Mouse (Mus musculus) olfactory bulb, adult 2 months (tissue): ENCODE data around the gene Haus4. TPM values are rescaled to one million over a fixed set of nuclear protein-coding genes. Genes with fewer than 3 reads are reported as not detected.

Experiments
- H3K27ac ChIP-seq: fragments of 200-500 bp; 2 replicates; pipeline ENCODE4 v1.5.1; 2012; ENCODE audit warnings: low read depth, low read length; ENCODE audit not compliant: insufficient read depth
- H3K4me1 ChIP-seq: fragments of 200-500 bp; 2 replicates; pipeline ENCODE4 v1.6.1; 2012; ENCODE audit warnings: low read length; ENCODE audit not compliant: control insufficient read depth, insufficient read depth
- H3K4me3 ChIP-seq: fragments of 200-500 bp; 2 replicates; pipeline ENCODE4 v1.5.1; 2012; ENCODE audit warnings: mild to moderate bottlenecking, low read depth, low read length, moderate library complexity; ENCODE audit not compliant: insufficient read depth
- CTCF ChIP-seq: fragments of 200-500 bp; IDR thresholded peaks from 2 replicates; pipeline ENCODE4 v1.5.1; 2012; ENCODE audit warnings: low read depth, mild to moderate bottlenecking, low read length, moderate library complexity; ENCODE audit not compliant: insufficient read depth
- POLR2A ChIP-seq: fragments of 200-500 bp; IDR thresholded peaks from 2 replicates; pipeline ENCODE4 v1.6.1; 2012; ENCODE audit warnings: mild to moderate bottlenecking, low read depth, low read length, moderate library complexity; ENCODE audit not compliant: insufficient read depth
- WGBS: fragments of 180-500 bp; shearing (Covaris S2); methylation state at CpG from one replicate; pipeline ENCODE4 v1.1.7; 2018; 5-methylcytosine and 5-hydroxymethylcytosine counted together
- polyA plus RNA-seq: library from polyadenylated mRNA; stranded (reverse); fragments of >200 nt; gene quantifications from 2 replicates; pipeline ENCODE4 v1.2.4, GENCODE M21; 2012; ENCODE audit warnings: low replicate concordance; ENCODE audit not compliant: missing spikeins, insufficient read depth, insufficient read length

The Haus4 gene
- polyA plus RNA-seq, 1 experiment: not detected

DNA sequence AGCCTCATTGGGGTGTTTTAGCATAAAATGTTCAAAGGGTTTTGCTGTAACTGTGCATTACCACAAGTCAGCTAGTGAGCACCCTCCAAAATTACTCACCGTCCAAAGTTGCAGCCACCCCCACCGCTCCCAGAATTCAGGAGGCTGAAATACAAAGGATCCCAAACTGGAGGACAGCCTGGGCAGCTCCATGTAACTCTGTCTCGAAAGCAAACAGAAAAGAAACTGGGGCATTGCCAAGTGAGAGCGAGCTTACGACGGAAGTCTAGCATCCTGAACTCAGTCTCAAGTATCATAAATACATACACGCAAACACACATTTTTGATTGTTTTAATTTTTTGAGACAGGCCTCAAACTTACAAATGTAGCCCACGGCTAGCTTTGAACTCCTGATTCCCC is 2.9 kb upstream of the Haus4 start:
- H3K4me1 ChIP-seq: peaks cover 12% of the 10 kb centered on the region; the same call in 1 of the 2 replicates
- H3K27ac ChIP-seq: no peak overlapping the region
- TF ChIP-seq CTCF (no peak), POLR2A (no peak)
- no peak overlapping the region for H3K4me3 ChIP-seq
- WGBS: 72% methylated on average over 8 of the region's 8 CpGs

DNA sequence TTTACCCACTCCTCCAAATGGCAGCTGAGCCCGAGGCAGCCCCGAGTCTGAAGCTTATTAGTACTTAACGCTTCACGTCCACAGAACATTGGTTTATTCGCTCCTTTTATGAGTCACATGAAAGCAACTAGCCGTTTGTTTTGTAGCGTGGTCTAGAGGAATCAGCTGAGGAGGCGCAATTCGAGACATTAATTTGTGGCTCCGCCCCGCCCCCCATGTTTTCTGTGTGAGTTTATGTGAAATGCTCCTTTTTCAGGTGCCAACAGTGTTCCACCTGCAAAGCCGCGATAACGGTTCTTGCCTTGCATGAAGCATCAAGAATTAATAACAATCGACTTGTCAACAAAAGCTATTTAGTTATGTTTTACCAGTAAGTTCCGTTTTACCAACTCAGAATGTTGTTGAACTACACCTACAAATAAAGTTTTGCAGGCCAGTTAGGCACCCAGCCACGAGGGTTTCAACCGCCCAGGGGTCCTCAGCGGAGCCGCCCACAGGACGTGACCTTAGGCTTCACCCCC is 902 bp downstream of the Haus4 start:
- Histone ChIP-seq H3K4me1 (peaks cover 12% of the 10 kb centered on the region; the same call in 1 of the 2 replicates), H3K4me3 (peak overlapping the region; percentile 91), H3K27ac (peak overlapping the region; percentile 75; the same call in 1 of the 2 replicates)
- 1% methylated on average over 21 of the region's 21 CpGs for WGBS
- TF ChIP-seq CTCF (no peak), POLR2A (no peak)

GRCm38 (mm10) chr14:54544703-54545102 is 9.7 kb downstream of the Haus4 start:
- Histone ChIP-seq H3K27ac (no peak overlapping the region), H3K4me1 (no peaks in the 10 kb centered on the region), H3K4me3 (no peak overlapping the region)
- 95% methylated on average over 5 of the region's 5 CpGs for WGBS
- no peak for TF ChIP-seq CTCF

DNA sequence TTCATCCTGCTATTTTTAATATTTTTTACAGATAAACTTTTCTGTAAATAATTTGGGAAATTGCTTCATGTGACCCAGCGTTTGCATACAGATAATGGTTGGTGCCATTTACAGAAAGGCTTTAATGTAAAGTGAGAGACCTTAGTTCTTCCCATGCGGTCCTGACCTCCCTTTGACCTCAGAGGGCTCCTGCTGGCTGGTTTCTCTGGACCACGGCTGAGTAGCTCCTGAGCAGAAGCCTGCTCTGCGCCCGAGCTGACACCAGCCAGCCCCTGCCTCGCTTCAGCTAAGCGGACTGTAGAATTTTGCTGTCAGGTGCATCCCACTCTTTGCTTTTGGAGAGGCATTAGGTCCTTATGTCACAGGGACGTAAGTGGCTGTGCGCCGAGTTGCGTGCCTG is 13.6 kb downstream of the Haus4 start:
- TF ChIP-seq CTCF (no peak), POLR2A (no peak)
- no peaks in the 10 kb centered on the region for H3K4me1 ChIP-seq
- H3K27ac ChIP-seq: no peak overlapping the region
- no peak overlapping the region for H3K4me3 ChIP-seq
- 65% methylated on average over 11 of the region's 11 CpGs for WGBS

- 92% methylated on average over 2 of the region's 2 CpGs for WGBS
Observed at GRCm38 (mm10) chr14:54538580-54538979, 15.8 kb downstream of the Haus4 start.

DNA sequence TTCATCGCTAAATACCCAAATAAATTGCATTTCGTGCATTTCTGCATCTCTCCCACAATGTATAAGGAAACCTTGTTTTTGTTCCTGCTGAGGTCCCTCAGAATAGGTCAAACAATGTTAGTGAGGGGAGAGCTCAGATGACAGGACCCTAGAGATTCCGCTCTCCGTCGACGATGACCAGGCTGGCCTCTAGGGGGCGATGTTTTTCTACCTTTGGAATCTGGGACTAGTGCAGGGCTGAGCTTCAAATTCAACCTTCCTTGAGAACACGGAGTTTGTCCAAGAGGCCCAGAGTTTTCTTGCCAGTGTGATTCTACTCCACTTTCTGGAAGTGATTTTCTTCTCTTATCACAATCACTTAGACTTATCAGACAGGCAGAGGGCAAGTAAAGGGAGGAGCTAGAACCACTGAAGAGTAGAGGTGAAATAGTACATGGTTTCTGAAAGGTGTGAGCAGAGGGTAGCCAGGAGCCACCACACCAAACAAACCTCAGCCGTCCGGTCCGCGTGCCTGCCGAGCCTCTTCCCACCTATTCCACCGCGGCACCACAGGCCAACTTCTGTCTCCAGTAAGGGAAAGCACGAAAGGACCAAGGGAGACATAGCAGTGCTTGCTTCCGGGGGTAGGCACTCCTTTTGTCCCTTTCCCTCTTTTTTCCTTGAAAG is 25.8 kb downstream of the Haus4 start:
- H3K4me3 ChIP-seq: no peak overlapping the region
- TF ChIP-seq POLR2A: no peak
- TF ChIP-seq CTCF: peak; percentile 64
- H3K27ac ChIP-seq: no peak overlapping the region; the same call in 1 of the 2 replicates
- peaks cover 10% of the 10 kb centered on the region for H3K4me1 ChIP-seq
- WGBS: 21% methylated on average over 17 of the region's 17 CpGs

More at GRCm38 (mm10) chr14:54538580-54538979, 15.8 kb downstream of the Haus4 start:
- TF ChIP-seq POLR2A: no peak
- Histone ChIP-seq H3K27ac (no peak overlapping the region), H3K4me3 (no peak overlapping the region), H3K4me1 (no peaks in the 10 kb centered on the region)

DNA sequence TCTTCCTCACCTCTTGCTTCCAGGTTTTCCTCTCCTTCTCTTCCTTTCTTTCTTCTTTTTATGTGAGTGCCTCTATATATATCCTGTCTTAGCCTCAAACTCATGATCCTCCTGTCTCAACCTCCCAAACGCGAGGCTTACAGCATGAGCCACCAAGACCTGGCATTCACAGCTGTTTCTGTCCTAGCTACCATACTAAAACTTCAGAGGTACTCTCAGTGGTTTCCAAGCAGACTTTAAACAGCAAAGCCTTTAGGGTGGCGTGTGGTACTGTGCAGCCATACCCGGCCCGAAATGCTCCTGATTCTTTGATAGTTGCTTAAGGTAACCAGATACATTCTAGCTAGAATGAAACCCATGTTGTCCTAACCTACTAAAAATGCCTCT is 26.4 kb downstream of the Haus4 start:
- no peak for TF ChIP-seq POLR2A
- TF ChIP-seq CTCF: no peak
- H3K27ac ChIP-seq: peak overlapping the region; percentile 12; the same call in 1 of the 2 replicates
- no peak overlapping the region for H3K4me3 ChIP-seq
- H3K4me1 ChIP-seq: peaks cover 10% of the 10 kb centered on the region
- 22% methylated on average over 5 of the region's 5 CpGs for WGBS

GRCm38 (mm10) chr14:54527227-54528006 is 27.0 kb downstream of the Haus4 start:
- Histone ChIP-seq H3K4me3 (peak overlapping the region; percentile 29), H3K27ac (no peak overlapping the region), H3K4me1 (peaks cover 10% of the 10 kb centered on the region)
- WGBS: 5% methylated on average over 18 of the region's 18 CpGs
- no peak for TF ChIP-seq CTCF
- no peak for TF ChIP-seq POLR2A

DNA sequence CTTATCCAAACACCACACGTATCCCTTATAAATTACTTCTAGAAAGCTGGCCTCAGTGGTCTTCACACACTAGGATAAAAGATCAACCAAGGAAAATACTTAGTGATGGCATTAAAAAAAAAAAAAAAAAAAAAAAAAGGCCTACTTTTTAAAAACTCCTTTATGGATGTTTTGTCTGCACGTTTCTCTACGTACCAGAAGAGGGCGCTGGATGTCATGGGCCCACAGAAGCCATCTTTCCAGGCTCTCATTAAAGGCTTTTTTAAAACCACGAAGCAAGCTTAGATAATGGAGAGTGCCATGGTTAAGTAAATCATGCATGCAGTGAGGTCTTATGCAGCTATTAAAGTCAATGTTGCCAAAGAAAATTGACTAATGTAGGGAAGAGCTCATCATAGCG is 30.8 kb downstream of the Haus4 start:
- Histone ChIP-seq H3K4me3 (no peak overlapping the region), H3K27ac (no peak overlapping the region), H3K4me1 (peaks cover 18% of the 10 kb centered on the region)
- TF ChIP-seq POLR2A: no peak
- TF ChIP-seq CTCF: no peak
- WGBS: 31% methylated on average over 6 of the region's 6 CpGs
